Mouse (Mus musculus): ENCODE results near the gene Smu1. TPM values are rescaled to one million over a fixed set of nuclear protein-coding genes. Genes with fewer than 3 reads are reported as not detected.

Gene Smu1
- 10.7 and 27.1 TPM in 2 replicates for polyA plus RNA-seq (2012; rRNA removed; ENCODE audit: low replicate concordance)

DNA sequence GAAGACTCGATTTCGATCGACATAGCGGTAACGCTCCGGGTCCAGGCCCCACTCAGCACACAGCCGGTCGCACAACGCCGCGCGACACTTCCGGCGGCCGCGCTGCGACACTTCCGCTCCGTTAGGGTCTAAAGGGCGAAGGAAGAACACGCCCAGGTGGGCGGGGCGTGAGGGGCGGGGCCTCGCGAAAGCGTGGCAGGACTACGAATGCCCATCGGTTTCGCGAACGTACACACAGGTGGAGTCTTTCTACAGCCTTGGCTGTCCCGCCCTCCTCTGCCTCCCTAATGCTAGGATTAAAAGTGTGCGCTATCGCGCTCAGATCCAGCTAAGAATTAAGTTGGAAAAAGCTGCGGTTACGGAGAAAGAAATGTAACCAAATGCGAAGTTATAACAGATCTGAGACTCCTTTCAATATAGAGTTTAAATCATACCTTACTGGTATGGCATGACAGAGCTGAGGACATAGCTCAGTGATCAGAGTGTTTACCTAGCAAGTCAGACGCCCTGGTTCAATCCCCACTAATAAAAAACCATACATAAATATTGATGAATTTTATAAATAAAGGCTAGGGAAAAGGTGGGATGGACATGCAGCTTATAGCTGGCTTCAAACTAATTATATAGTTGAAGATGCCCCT is at the start of gene Smu1:
Smu1 (minus strand) TSS at position 144 of the 641 bp plus-strand sequence.

DNA sequence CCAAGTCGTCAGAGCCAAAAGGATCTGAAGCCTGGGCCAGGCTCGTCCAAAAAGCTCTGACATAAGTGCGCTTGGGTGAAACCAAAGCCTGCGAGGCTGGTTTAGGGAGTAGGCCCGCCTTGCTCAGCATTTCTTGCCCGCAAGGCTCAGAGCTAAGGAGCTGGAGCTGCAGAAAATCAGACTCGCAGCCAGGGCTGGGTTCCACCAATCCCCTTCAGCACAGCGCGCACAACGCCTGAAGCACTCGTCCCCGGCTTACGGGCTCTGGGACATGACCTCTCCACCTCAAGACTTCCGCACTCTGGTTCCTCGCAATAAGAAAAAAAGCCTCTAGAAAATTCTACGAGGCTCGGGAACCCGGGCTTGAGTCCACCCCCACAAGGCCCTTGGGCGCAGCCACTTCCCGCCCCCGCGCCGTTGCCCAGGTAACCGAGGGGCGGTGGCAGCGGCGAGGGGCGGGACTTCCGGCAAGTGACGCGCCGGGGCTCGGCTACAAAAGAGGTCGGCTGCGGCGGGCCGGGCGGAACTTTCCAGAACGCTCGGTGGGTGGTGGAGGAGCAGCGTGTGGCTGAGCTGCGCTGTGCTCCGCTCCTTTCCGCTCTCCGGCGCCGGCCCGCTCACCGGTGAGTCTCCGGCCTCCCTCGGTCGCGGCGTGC is 35.6 kb downstream of the Smu1 start, which contains the start of gene Dnaja1:
Dnaja1 (plus strand) TSS at position 140 of the 656 bp plus-strand sequence.

DNA sequence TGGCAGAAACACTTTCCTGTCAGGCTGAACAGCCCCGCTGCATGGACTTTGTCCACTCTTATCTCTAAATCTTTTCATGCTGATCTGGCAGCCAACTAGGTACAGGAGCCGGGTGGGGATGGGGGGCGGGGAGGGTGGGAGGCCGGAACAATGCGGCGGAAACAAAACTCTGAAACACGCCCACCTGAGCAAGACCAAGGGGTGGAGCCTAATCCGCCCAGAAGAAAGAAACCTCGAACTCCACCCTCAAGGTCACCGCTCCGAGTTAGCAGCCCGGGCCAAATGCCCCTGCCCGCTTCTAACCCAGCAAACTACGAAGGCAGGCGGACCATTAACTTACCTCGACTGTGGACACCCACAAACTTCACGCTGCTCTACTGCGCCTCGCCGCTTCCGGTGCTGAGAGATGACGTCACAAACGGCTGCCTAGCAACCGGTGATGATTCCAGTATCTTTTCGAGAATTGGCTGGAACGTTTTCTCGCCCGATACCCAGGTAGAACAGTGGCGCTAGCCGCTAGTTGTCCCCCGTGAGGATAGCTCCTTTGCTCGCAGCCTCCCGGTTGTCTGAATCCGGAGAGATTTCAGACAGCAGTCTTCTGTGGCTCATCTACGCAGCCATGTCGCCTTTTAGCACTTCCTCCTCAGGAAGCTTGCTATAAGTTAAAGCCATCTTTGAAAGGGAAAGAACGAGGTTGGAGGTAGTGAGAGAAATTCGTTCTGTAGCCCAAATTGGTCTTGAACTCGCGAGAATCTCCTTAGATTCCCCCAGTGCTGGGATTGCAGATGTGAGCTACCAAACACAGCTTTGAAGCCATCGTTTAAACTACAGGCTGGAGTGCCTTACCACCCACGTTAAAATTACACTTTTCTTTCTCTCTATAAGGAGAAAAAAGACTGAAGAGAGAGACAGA is 54.7 kb downstream of the Smu1 start, which contains the start of gene Aptx:
Aptx (minus strand) TSS at position 398 of the 913 bp plus-strand sequence.

Other genes starting within 250 kb of the Smu1 start
- 4.8 and 8.2 TPM in 2 replicates for gene Aptx, start 54.7 kb downstream of the Smu1 start, polyA plus RNA-seq (2012; rRNA removed; ENCODE audit: low replicate concordance)
- 3.8 and 8.5 TPM in 2 replicates for gene Dnaja1, start 35.8 kb downstream of the Smu1 start, polyA plus RNA-seq (2012; rRNA removed; ENCODE audit: low replicate concordance)
- gene B4galt1, start 96.1 kb upstream of the Smu1 start, polyA plus RNA-seq (2012; rRNA removed; ENCODE audit: low replicate concordance) = 55.2 and 74.3 TPM in 2 replicates
- 0.50 and 0.59 TPM in 2 replicates for gene Spink4, start 162.1 kb upstream of the Smu1 start, polyA plus RNA-seq (2012; rRNA removed; ENCODE audit: low replicate concordance)
- 70.0 and 309 TPM in 2 replicates for gene Bag1, start 190.4 kb upstream of the Smu1 start, polyA plus RNA-seq (2012; rRNA removed; ENCODE audit: low replicate concordance)
- 7.5 and 15.8 TPM in 2 replicates for gene Chmp5, start 190.5 kb upstream of the Smu1 start, polyA plus RNA-seq (2012; rRNA removed; ENCODE audit: low replicate concordance)
- gene Nfx1, start 213.0 kb upstream of the Smu1 start, polyA plus RNA-seq (2012; rRNA removed; ENCODE audit: low replicate concordance) = 22.5 and 36.0 TPM in 2 replicates

Measured in mammary gland, adult 2 months (tissue).